Mouse (Mus musculus) cerebral cortex, adult 2 months (tissue): Measurements from ENCODE around the gene Dynlt1f.

Source experiments
- WGBS: fragments of 180-500 bp; shearing (Covaris S2); methylation state at CpG from one replicate; pipeline ENCODE4 v1.1.7; 2018; 5-methylcytosine and 5-hydroxymethylcytosine counted together

Dynlt1f gene

GRCm38 (mm10) chr17:6661093-6661816 lies 5.6 kb upstream of the Dynlt1f start:
- WGBS = 58% methylated on average over 10 of the region's 11 CpGs

GRCm38 (mm10) chr17:6660589-6660988 lies 4.9 kb upstream of the Dynlt1f start:
- WGBS = 60% methylated on average over 6 of the region's 6 CpGs

- 91% methylated on average over 6 of the region's 7 CpGs for WGBS
Measured at GRCm38 (mm10) chr17:6658801-6659200, 3.1 kb upstream of the Dynlt1f start, which contains the start of gene Sytl3. TSS of gene Sytl3 (plus strand) at chr17:6659093.

- 96% methylated on average over 2 of the region's 3 CpGs for WGBS
Measured at GRCm38 (mm10) chr17:6656471-6656870, 771 bp upstream of the Dynlt1f start.

GRCm38 (mm10) chr17:6655087-6655511 lies 601 bp downstream of the Dynlt1f start:
- WGBS = under 1% methylated on average over 36 of the region's 36 CpGs

- 90% methylated on average over 4 of the region's 5 CpGs for WGBS
Measured at GRCm38 (mm10) chr17:6653341-6653946, 2.3 kb downstream of the Dynlt1f start.

GRCm38 (mm10) chr17:6650904-6651565 lies 4.7 kb downstream of the Dynlt1f start:
- WGBS = 42% methylated on average over 6 of the region's 7 CpGs

GRCm38 (mm10) chr17:6647452-6647851 lies 8.2 kb downstream of the Dynlt1f start:
- WGBS = 96% methylated on average over 3 of the region's 3 CpGs

- 95% methylated on average over 8 of the region's 8 CpGs for WGBS
Measured at GRCm38 (mm10) chr17:6646841-6647240, 8.9 kb downstream of the Dynlt1f start.

- WGBS = 89% methylated on average over 4 of the region's 4 CpGs
Measured at GRCm38 (mm10) chr17:6645668-6646067, 10.0 kb downstream of the Dynlt1f start.

- 93% methylated on average over 4 of the region's 4 CpGs for WGBS
Measured at GRCm38 (mm10) chr17:6644673-6645072, 11.0 kb downstream of the Dynlt1f start.

GRCm38 (mm10) chr17:6644210-6644609 lies 11.5 kb downstream of the Dynlt1f start:
- WGBS = 89% methylated on average over 8 of the region's 9 CpGs

GRCm38 (mm10) chr17:6640771-6641429 lies 14.8 kb downstream of the Dynlt1f start:
- WGBS = 89% methylated on average over 14 of the region's 14 CpGs

- 81% methylated on average over 10 of the region's 10 CpGs for WGBS
Measured at GRCm38 (mm10) chr17:6640044-6640637, 15.6 kb downstream of the Dynlt1f start.

GRCm38 (mm10) chr17:6639486-6639885 lies 16.2 kb downstream of the Dynlt1f start:
- 94% methylated on average over 16 of the region's 21 CpGs for WGBS

GRCm38 (mm10) chr17:6638444-6638843 lies 17.3 kb downstream of the Dynlt1f start:
- 79% methylated on average over 8 of the region's 8 CpGs for WGBS

GRCm38 (mm10) chr17:6637434-6637833 lies 18.3 kb downstream of the Dynlt1f start:
- WGBS = 97% methylated on average over 4 of the region's 4 CpGs

- 87% methylated on average over 5 of the region's 5 CpGs for WGBS
Measured at GRCm38 (mm10) chr17:6636861-6637260, 18.8 kb downstream of the Dynlt1f start.

GRCm38 (mm10) chr17:6635781-6636180 lies 19.9 kb downstream of the Dynlt1f start:
- 92% methylated on average over 2 of the region's 4 CpGs for WGBS

- WGBS = 93% methylated on average over 6 of the region's 6 CpGs
Measured at GRCm38 (mm10) chr17:6632850-6633249, 22.9 kb downstream of the Dynlt1f start.

GRCm38 (mm10) chr17:6630398-6630797 lies 25.3 kb downstream of the Dynlt1f start:
- WGBS = 93% methylated on average over 4 of the region's 4 CpGs
